Mouse (Mus musculus) CD8-positive naive resting alpha-beta T cell, adult 2 months (primary cell): ENCODE measurements around the gene Tnik.
A peak's percentile ranks its signal among the peaks of the same experiment; 100 is the strongest.

Experiments used
- DNase-seq, 2 experiments: peaks; one replicate each; pipeline ENCODE4 v3.0.0; 2022; ENCODE audit warnings: low read depth in 2 of 2, low spot score in 2 of 2

Tnik gene

DNA sequence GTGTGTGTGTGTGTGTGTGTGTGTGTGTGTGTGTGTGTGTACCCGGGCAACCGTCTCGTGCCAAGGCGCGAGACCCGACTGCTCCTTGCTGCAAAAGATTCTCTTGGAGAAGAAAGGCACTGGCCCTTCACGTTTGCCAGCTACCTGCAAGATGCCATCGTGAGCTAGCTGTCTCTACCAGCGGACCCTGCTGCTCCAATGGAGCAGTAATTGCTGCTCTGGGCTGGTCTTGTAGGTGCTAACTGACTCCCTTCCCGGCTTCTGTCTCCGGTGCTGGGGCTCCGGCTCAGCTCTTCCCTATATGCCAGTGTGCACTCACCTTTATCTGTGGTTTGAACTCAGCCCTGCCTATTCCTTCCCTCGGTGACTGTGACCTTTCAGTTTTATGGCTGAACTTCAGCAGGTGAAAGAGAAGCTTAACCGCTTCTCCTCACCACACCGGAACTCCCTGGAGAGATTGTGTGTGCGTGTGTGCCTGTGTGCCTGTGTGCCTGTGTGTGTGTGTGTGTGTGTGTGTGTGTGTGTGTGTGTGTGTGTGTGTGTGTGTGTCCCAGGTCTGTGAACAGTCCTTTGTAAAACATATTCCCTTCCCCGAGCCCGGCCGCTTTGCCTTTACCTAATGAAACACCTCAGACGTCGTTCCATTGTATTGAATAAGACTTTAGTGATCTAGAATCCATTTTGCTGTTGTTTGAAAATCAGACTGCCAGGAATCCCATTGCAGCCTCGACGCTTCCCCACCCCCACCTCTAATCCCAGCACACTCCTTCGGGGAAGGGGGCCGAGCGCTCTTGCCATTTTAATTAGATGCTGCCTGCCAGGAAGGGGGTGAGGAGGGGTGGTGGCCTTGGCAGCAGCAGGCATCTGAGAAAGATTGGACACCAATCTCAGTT is 1.2 kb downstream of the Tnik start:
- peak; percentile 59 to 61 for DNase-seq

DNA sequence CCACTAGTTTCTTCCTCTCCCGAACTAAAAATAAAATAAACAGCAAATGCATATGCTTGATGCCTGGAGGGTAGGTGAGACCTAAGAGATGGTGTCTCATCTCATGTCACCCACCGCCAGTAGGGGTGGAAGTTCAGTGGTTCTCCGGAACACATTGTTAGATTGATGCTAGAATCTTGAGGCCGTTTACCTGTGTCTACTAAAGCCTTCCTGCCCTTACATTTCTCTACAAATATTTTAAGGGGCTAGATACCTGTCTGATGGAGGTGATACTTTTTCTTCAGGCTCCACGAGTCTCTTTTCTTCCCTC is 1.8 kb downstream of the Tnik start:
- DNase-seq: peak in 1 of 2 experiments; percentile 31

GRCm38 (mm10) chr3:28265183-28265582 is 2.2 kb downstream of the Tnik start:
- peak in 1 of 2 experiments; percentile 6 for DNase-seq

DNA sequence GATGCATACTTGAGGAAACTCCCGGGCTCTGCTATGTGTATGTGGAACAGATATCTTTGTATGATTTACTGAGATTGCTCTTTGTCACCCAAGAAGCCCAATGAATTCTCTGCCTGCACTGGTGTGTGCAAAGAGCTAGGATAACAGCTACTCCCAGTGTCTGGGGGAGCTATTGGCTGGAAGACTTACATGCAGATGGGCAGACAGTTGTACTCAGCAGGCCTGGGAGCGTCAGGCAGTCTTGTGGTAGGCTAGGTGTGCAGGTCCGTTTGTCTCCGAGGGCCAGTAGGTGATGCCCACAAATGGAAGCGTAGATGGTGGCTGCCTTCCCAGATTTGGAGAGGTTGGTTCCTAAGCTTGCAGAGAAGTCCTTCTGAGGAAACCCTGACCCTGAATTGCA is 2.6 kb downstream of the Tnik start:
- no peak for DNase-seq

- DNase-seq: no peak
These were observed 4.2 kb downstream of the Tnik start for GRCm38 (mm10) chr3:28267211-28267610.

DNA sequence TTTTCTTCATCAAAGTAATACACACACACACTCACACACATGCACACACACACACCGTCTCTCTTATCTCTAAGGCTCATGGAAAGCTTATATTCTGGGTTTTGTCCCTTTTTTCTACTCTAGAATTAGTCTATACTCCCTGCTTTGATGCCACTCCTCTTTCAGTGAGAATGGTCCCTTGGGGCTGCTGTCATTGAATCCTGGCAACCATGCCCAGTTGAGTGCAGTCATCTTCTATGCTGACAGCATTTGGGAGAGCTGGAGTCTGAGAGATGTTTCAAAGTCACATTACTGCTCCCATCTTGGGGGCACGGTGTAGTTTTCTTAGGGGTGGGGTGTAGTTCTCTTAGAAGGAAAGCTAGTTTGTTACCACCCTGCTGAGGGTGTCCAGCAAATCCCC is 6.7 kb downstream of the Tnik start:
- DNase-seq: no peak

DNA sequence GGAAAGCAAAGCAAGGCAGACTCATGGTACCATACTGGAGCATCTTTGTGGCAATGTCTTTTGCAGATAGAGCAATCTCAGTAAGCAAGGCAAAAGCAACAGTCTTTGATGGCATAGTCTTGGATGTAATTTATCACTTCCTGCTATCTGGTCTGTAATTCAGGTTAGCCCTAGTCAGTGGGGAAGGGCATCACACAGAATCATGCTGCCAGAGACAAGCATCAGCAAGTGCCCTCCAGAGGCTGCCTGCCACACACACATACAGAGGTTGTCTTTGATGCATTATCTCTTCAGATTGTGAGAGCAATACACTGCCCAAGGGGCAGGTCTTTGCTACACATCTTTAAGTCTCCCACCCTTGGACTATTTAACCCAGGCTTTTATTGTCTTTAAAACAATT is 8.9 kb downstream of the Tnik start:
- DNase-seq: peak in 1 of 2 experiments; percentile 2

DNA sequence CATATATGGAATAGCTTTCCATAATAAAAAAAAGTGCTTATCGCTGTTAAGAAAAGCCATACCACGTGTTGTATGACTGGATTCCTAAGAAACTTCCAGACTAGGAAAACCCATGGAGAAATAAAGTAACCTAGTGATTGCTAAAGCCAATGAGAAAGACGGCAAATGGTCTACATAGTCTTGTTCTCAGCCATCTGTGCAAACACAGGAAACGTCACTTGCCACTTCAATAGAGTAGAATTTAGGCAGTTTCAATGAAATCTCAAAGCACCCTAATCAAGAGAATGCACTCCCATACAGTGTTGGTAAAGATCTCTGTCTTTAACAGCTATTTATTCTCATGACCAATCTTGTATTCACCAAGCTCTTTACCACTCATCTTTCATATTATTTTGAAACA is 11.7 kb downstream of the Tnik start:
- DNase-seq: no peak

- no peak for DNase-seq
These were observed 26.7 kb downstream of the Tnik start for GRCm38 (mm10) chr3:28289693-28290092.

GRCm38 (mm10) chr3:28301378-28301777 is 38.4 kb downstream of the Tnik start:
- DNase-seq: no peak

DNA sequence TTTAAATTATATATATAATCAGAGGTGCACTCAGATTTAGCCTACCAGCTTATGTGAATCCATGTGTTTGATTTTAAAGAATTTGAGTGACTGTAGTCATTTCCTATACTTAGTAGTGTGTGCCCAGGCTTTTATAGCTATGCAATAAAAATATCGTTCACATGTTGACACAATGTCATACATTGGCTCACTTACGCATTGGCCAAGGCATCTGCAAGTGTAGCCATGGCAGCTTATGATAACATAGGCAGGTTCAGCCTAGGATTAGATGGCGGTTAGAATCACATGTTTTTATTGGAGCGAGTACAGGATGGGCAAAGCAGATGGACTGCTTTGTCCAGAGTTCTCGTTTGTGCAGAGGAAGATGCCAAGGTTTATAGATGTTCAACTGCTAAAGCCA is 40.9 kb downstream of the Tnik start:
- no peak for DNase-seq

DNA sequence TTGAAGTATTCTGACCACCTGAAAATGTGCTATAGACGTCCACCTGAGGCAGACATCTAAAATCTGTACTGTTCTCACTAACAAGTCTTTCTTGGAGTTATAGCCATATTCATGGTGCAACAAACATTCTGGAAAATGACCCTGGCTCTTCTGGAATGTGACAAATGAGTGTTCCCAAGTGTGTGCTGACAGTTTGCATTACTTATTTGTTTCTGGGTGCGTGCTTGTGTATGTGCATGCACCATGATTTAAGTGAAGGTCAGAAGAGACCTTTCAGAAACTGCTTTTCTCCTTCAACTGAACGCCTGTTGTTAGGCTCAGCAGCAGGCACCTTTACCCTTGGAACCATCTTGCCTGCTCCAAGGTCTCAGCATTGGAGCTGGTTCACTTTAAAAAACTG is 43.8 kb downstream of the Tnik start:
- no peak for DNase-seq

DNA sequence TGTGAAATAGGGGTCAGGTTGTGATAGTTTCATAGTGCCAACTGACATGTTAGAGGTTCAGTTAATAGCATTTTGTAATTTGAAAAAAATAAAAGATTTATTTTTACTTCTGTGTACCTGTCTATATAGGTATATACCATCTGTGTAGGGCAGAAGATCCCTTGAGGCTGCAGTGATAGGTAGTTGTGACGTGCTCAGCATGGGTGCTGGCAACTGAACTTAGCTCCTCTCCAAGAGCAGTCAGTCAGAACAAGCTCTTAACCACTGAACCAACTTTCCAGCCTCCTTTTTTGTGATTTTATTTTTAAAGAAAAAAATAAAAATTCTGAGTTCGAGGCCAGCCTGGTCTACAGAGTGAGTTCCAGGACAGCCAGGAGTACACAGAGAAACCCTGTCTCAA is 51.4 kb downstream of the Tnik start:
- DNase-seq: no peak

DNA sequence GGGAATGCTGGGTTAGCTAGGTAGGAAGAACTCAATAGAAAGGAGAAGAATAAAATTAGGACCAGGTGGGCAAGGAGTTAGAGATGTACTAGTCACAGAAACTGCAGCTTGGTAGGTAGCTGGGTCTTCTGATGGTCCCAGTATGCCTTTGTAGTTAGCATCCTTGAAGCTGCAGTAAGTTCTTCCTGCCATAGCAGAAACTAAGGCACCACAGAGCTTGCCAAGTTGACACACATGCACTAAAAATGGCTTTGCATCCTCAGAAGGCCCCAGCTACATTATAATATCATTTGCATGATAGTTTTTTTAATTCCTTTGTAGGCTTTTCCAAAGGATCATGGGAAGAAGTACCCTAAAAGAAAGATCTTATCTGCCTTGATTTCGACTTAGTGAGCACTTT is 54.3 kb downstream of the Tnik start:
- DNase-seq: no peak

GRCm38 (mm10) chr3:28321635-28322034 is 58.6 kb downstream of the Tnik start:
- no peak for DNase-seq

DNA sequence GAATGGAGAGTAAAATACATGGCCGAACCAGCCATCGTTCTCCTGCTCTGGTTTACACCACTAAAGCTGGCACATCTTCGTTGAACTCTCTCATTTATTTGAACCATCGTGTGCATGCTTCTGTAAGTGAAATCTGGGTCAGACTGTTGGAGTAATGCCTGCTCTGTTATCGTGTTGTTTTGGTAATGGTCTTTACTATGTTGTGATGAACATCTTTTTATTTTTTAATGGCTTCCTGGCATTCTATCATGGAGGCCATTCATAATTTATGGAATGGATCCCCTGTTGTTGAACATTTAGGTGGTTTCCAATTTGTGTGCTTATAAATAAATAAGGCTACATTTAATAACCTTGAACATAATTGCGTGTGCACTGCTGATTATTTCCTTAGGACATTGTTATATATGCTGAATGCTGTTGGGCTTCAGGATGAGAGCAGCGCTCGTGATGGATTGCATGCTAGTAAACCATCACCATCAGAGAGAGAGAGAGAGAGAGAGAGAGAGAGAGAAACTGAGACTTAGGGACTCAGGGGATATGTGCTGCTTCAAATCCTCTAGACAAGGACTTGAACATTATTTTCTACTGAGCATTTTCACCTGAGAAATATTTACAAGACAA is 62.7 kb downstream of the Tnik start:
- no peak for DNase-seq

- DNase-seq: no peak
These were observed 69.3 kb downstream of the Tnik start for GRCm38 (mm10) chr3:28332316-28332715.

DNA sequence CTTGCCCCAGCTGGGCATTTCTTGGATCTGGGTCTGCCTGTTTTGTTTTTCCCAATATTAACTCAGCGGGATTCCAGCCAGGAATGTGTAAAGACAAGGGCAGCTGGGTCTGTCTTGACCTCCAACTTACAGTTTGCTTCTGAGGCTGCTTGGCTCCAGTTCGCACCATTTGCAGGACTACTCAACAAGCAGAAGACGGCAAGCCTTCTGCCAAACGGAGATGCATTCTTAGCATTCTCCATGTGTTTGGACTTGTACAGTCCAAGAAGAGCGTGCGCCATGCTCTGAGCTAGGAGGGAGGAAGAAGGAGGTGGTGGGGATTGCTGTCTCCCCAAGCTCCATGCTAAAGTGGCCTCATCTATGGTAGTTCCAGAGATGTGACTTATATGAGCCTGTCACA is 70.9 kb downstream of the Tnik start:
- no peak for DNase-seq

GRCm38 (mm10) chr3:28334547-28334946 is 71.5 kb downstream of the Tnik start:
- DNase-seq: no peak

DNA sequence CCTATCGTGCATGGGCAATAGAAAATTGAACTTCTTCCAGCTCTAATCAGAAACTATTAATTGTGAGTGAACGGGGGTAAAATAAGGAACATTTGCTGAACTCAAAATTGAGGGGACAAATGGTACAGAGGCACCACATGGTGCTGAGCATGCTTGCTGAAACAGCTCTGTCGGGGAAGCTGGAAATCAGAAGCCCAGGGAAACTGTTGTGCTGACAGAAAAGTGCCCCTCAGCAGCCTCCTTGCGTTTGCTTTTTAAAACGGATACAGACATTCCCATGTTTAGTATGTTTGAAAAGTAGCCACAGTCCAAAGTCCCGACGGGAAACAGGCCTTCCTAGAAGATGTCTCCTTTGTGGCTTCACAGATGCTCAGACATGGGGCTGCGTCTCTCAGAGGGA is 77.1 kb downstream of the Tnik start:
- DNase-seq: no peak

GRCm38 (mm10) chr3:28343204-28343603 is 80.2 kb downstream of the Tnik start:
- DNase-seq: no peak

- DNase-seq: no peak
These were observed 80.6 kb downstream of the Tnik start for GRCm38 (mm10) chr3:28343661-28344060.

DNA sequence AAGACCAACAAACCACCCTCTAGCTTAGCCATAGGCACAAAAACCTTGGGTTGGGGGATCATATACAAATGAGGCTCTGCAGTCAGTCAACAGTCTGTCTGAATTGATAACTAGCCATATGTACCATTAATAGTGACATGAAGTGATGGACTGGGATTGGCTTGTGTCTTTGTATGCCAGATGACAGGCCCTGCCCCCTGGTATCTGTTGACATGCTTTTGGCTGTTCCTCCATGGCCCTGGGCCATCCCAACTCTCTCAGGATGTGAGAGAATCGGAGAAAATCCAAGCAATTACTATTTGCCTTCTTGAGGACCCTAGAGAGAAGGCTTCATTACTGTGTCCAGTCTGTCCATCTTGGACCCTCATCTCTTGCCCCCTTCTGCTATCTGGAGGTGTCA is 82.4 kb downstream of the Tnik start:
- no peak for DNase-seq
